Mouse (Mus musculus) cortical plate, adult 2 months (tissue): ENCODE data around the gene Lelp1.

Experiments used
- CTCF ChIP-seq: fragments of 200-500 bp; IDR thresholded peaks from 2 replicates; pipeline ENCODE4 v1.5.1; 2011; ENCODE audit warnings: mild to moderate bottlenecking, control low read depth, low read length; ENCODE audit not compliant: insufficient read depth; ENCODE audit errors: extremely low read depth
- POLR2A ChIP-seq: fragments of 200-500 bp; IDR thresholded peaks from 2 replicates; pipeline ENCODE4 v1.6.1; 2011; ENCODE audit warnings: mild to moderate bottlenecking, low read length, control low read depth; ENCODE audit not compliant: insufficient read depth; ENCODE audit errors: extremely low read depth

DNA sequence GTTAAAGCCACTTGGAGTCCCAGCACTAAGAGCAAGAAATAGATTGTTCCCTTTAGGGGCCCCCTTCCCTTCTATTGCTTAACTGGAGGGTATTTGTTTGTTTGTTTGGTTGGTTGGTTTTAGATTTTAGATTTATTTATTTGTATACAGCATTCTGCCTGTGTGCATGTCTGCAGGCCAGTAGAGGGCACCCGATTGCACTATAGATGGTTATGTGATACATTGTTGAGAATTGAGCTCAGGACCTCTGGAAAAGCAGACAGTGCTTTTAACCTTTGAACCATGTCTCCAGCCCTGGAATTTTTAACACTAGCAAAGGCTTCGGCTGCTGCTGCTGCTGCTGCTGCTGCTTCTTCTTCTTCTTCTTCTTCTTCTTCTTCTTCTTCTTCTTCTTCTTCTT is 4.9 kb upstream of the Lelp1 start:
- peak; percentile 25; the same call in 1 of the 2 replicates for TF ChIP-seq CTCF
- no peak for TF ChIP-seq POLR2A
